Mouse (Mus musculus) hematopoietic stem cell, adult 5-6 weeks (primary cell): Measurements from ENCODE around the gene Cdk2ap1. TPM values are rescaled to one million over a fixed set of nuclear protein-coding genes. Genes with fewer than 3 reads are reported as not detected.
"Not testable (repeated sequence)": the region's sequence is repeated elsewhere in the genome, so short reads cannot be mapped to it uniquely, and the experiment has no call there.

Source experiments
- ATAC-seq, 2 experiments: fragments of 125-278 bp in 1 of 2; replicated peaks in 1 of 2; 2 replicates each; pipeline ENCODE4 v1.8.0; 2016 to 2017; ENCODE audit warnings: inconsistent platforms in 2 of 2, mild to moderate bottlenecking in 2 of 2, moderate number of reproducible peaks in 2 of 2, low read depth in 1 of 2, moderate TSS enrichment in 1 of 2; ENCODE audit not compliant: low FRiP score in 2 of 2, poor library complexity in 2 of 2, severe bottlenecking in 2 of 2, insufficient read depth in 1 of 2, low TSS enrichment in 1 of 2
- total RNA-seq: library from RNA; stranded (forward); fragments of 172-1452, 232-1000 nt; gene quantifications from 2 replicates; pipeline ENCODE4 v1.2.3, GENCODE M21; 2017

The Cdk2ap1 gene
- 166 and 167 TPM in 2 replicates for total RNA-seq

GRCm38 (mm10) chr5:124362982-124363381, at the start of gene Cdk2ap1:
Gene Cdk2ap1, minus strand, starts transcription at chr5:124363082.
- not testable (repeated sequence) for ATAC-seq

- no peak for ATAC-seq
Observed at GRCm38 (mm10) chr5:124412163-124412562, 49.3 kb upstream of the Cdk2ap1 start.

GRCm38 (mm10) chr5:124410808-124411207, 47.9 kb upstream of the Cdk2ap1 start:
- no peak for ATAC-seq

- peak; percentile 59 to 74; a peak in 2 of 4 replicates for ATAC-seq
Observed at GRCm38 (mm10) chr5:124393726-124394125, 30.8 kb upstream of the Cdk2ap1 start.

- no peak for ATAC-seq
Observed at GRCm38 (mm10) chr5:124392412-124392811, 29.5 kb upstream of the Cdk2ap1 start.

GRCm38 (mm10) chr5:124387932-124388331, 25.1 kb upstream of the Cdk2ap1 start:
- ATAC-seq, result no peak

GRCm38 (mm10) chr5:124380121-124380520, 17.2 kb upstream of the Cdk2ap1 start:
- ATAC-seq, result no peak

- no peak for ATAC-seq
Observed at GRCm38 (mm10) chr5:124377149-124377548, 14.3 kb upstream of the Cdk2ap1 start.

GRCm38 (mm10) chr5:124376401-124376800, 13.5 kb upstream of the Cdk2ap1 start:
- no peak for ATAC-seq

GRCm38 (mm10) chr5:124374298-124374697, 11.4 kb upstream of the Cdk2ap1 start:
- ATAC-seq, result no peak

- 0 out of 4 replicates have a peak, but pooled peaks of 1 of the 2 experiments have one; percentile 32 for ATAC-seq
Observed at GRCm38 (mm10) chr5:124366721-124367120, 3.8 kb upstream of the Cdk2ap1 start.

- ATAC-seq, result no peak
Observed at GRCm38 (mm10) chr5:124365754-124366153, 2.9 kb upstream of the Cdk2ap1 start.

GRCm38 (mm10) chr5:124364173-124364918, 1.5 kb upstream of the Cdk2ap1 start:
- ATAC-seq, result no peak

- no peak; a peak in 1 of 4 replicates for ATAC-seq
Observed at GRCm38 (mm10) chr5:124359641-124360040, 3.2 kb downstream of the Cdk2ap1 start.

GRCm38 (mm10) chr5:124356695-124357094, 6.2 kb downstream of the Cdk2ap1 start:
- ATAC-seq, result no peak

GRCm38 (mm10) chr5:124355425-124355959, 7.4 kb downstream of the Cdk2ap1 start:
- ATAC-seq, result no peak

GRCm38 (mm10) chr5:124354574-124355424, 8.1 kb downstream of the Cdk2ap1 start:
- ATAC-seq, result peak in 1 of 2 experiments; percentile 11; a peak in 2 of 4 replicates
